Mouse (Mus musculus): ENCODE results near the gene Phldb3. TPM values are rescaled to one million over a fixed set of nuclear protein-coding genes. Genes with fewer than 3 reads are reported as not detected.

Gene Phldb3
- polyA plus RNA-seq, 1 experiment from 2014 or later, result not detected

DNA sequence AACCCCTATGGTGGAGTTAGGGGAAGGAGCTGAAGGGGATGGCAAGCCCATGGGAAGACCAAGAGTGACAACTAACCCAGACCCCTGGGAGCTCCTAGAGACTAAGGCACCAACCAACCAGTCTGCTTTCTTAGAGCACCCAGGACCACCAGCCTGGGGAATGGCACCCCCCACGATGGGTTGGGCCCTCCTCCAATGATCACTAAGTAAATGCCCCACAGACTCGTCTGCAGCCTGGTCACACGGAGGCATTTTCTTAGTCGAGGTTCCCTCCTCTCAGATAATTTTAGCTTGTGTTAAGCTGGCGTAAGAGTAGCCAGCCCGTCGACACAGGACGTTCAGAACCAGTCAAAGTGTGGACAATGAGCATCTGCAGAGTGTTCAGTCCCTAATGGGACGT, 54.4 kb downstream of the Phldb3 start:
- no peak for ATAC-seq (ENCODE audit: extremely low read depth, insufficient number of reproducible peaks, low FRiP score, low TSS enrichment)
- H3K27me3 ChIP-seq (replicated peaks), result peaks cover 6% of the 10 kb centered on the region

DNA sequence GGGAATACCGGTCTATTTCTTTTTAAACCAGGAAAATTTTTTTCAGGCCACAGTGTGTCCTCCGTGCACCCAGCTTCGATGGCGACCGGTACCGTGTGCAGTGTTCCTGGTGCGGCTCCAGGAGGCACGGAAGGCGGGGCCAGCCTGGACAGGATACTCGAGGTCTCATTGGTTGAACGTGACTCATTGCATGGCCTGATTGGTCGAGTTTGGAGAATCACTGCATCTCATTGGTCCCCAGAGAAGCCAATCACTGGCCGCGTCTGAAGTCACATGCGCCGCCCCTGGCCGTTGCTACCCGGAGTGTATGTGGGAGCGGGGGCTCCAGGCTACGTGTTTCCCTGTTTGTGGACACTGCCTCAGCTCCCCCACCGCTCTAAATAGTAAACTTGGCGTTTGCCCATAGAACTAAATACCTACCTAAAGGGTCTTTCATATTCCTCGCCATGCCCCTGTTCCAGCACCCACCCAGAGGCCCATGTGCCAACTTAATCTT, 61.4 kb downstream of the Phldb3 start:
- 86% methylated on average over 23 of the region's 23 CpGs for WGBS
- Histone ChIP-seq H3K4me2 (no peak overlapping the region), H3K27ac (replicated peaks) (no peak overlapping the region), H3K36me3 (no peaks in the 10 kb centered on the region), H3K4me3 (no peak overlapping the region), H3K9me3 (no peaks in the 10 kb centered on the region), H3K4me1 (no peaks in the 10 kb centered on the region), H3K27me3 (replicated peaks) (peaks cover 8% of the 10 kb centered on the region), H3K9ac (no peak overlapping the region)
- no peak for ATAC-seq (ENCODE audit: extremely low read depth, insufficient number of reproducible peaks, low FRiP score, low TSS enrichment)

More for the DNA sequence above, 54.4 kb downstream of the Phldb3 start:
- H3K4me1 ChIP-seq, result no peaks in the 10 kb centered on the region
- H3K9me3 ChIP-seq, result no peaks in the 10 kb centered on the region
- no peak overlapping the region for H3K9ac ChIP-seq
- H3K4me2 ChIP-seq, result no peak overlapping the region
- WGBS, result 47% methylated on average over 9 of the region's 9 CpGs
- H3K4me3 ChIP-seq, result no peak overlapping the region
- no peak overlapping the region for H3K27ac ChIP-seq (replicated peaks)
- H3K36me3 ChIP-seq, result no peaks in the 10 kb centered on the region

DNA sequence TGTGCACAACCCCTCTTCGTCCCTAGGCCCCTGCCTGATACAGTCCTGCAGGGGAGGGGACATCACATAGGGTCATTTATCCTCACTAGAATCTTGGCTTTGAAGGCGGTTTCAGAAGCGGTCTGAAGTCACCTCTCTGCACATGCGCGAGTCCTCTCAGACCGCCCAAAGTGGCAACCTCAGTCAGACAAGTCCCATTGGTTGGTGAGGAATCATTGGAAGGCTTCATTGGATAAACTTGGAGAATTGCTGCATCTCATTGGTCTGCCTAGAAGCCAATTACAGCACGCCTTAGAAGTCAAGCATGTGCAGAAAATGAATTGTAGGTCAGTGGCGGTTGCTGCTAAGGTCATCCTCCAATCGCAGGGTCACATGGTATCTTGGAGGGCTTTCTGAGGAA, 66.0 kb downstream of the Phldb3 start, which contains the start of gene Tex101:
Tex101 (minus strand) TSS at position 101 of the 400 bp plus-strand sequence.
- ATAC-seq (ENCODE audit: extremely low read depth, insufficient number of reproducible peaks, low FRiP score, low TSS enrichment), result no peak
- Histone ChIP-seq H3K4me3 (no peak within 1 kb of the TSS), H3K9me3 (no peaks in the 10 kb centered on the region), H3K4me1 (no peaks in the 10 kb centered on the region), H3K9ac (no peak within 1 kb of the TSS), H3K4me2 (no peak within 1 kb of the TSS), H3K27me3 (replicated peaks) (0 out of 2 replicates have a peak, but pooled peaks cover 9% of the 10 kb centered on the region), H3K36me3 (no peaks in the 10 kb centered on the region), H3K27ac (replicated peaks) (no peak within 1 kb of the TSS)
- WGBS, result 76% methylated on average over 9 of the region's 9 CpGs

Other genes starting within 250 kb of the Phldb3 start
- 2.9 and 5.3 TPM in 2 replicates for gene Kcnn4, start 240.5 kb upstream of the Phldb3 start, polyA plus RNA-seq (2015; fragmentation: Nextera tagmentation; extraction: Ambion mirVana)
- gene Smg9, start 211.1 kb upstream of the Phldb3 start, polyA plus RNA-seq (2015; fragmentation: Nextera tagmentation; extraction: Ambion mirVana), result 18.1 and 19.3 TPM in 2 replicates
- gene Irgc1, start 158.5 kb upstream of the Phldb3 start, polyA plus RNA-seq (2015; fragmentation: Nextera tagmentation; extraction: Ambion mirVana), result not detected in 2 replicates
- gene Plaur, start 148.3 kb upstream of the Phldb3 start, polyA plus RNA-seq (2015; fragmentation: Nextera tagmentation; extraction: Ambion mirVana), result 8.3 and 9.8 TPM in 2 replicates
- gene Cadm4, start 128.7 kb upstream of the Phldb3 start, polyA plus RNA-seq (2015; fragmentation: Nextera tagmentation; extraction: Ambion mirVana), result 0.60 and 0.80 TPM in 2 replicates
- 32.9 and 36.7 TPM in 2 replicates for gene Zfp428, start 103.8 kb upstream of the Phldb3 start, polyA plus RNA-seq (2015; fragmentation: Nextera tagmentation; extraction: Ambion mirVana)
- gene AC161166.1, start 98.3 kb upstream of the Phldb3 start, polyA plus RNA-seq (2015; fragmentation: Nextera tagmentation; extraction: Ambion mirVana), result 0.17 and 0.18 TPM in 2 replicates
- 4.6 and 5.6 TPM in 2 replicates for gene Irgq, start 80.1 kb upstream of the Phldb3 start, polyA plus RNA-seq (2015; fragmentation: Nextera tagmentation; extraction: Ambion mirVana)
- not detected in 2 replicates for gene Pinlyp, start 64.6 kb upstream of the Phldb3 start, polyA plus RNA-seq (2015; fragmentation: Nextera tagmentation; extraction: Ambion mirVana)
- 72.9 and 77.8 TPM in 2 replicates for gene Xrcc1, start 64.5 kb upstream of the Phldb3 start, polyA plus RNA-seq (2015; fragmentation: Nextera tagmentation; extraction: Ambion mirVana)
- gene Ethe1, start 23.2 kb upstream of the Phldb3 start, polyA plus RNA-seq (2015; fragmentation: Nextera tagmentation; extraction: Ambion mirVana), result 19.3 and 23.9 TPM in 2 replicates
- gene Zfp575, start 23.1 kb upstream of the Phldb3 start, polyA plus RNA-seq (2015; fragmentation: Nextera tagmentation; extraction: Ambion mirVana), result 0.78 and 0.88 TPM in 2 replicates
- gene Lypd3, start 25.8 kb downstream of the Phldb3 start, polyA plus RNA-seq (2015; fragmentation: Nextera tagmentation; extraction: Ambion mirVana), result 0.09 and 0.20 TPM in 2 replicates
- not detected in 2 replicates for gene Tex101, start 65.9 kb downstream of the Phldb3 start, polyA plus RNA-seq (2015; fragmentation: Nextera tagmentation; extraction: Ambion mirVana)
- not detected in 2 replicates for gene BC049730, start 98.5 kb downstream of the Phldb3 start, polyA plus RNA-seq (2015; fragmentation: Nextera tagmentation; extraction: Ambion mirVana)
- gene Gm4763, start 116.1 kb downstream of the Phldb3 start, polyA plus RNA-seq (2015; fragmentation: Nextera tagmentation; extraction: Ambion mirVana), result not detected in 2 replicates
- 0.16 TPM in 1 of 2 replicates, not detected in the other for gene Cd177, start 149.5 kb downstream of the Phldb3 start, polyA plus RNA-seq (2015; fragmentation: Nextera tagmentation; extraction: Ambion mirVana)
- gene Ceacam10, start 166.4 kb downstream of the Phldb3 start, polyA plus RNA-seq (2015; fragmentation: Nextera tagmentation; extraction: Ambion mirVana), result not detected in 2 replicates

All from heart, embryonic 13.5 days (tissue).